Mouse (Mus musculus) ES-Bruce4 (cell line): Measurements from ENCODE around the gene Trmo. TPM values are rescaled to one million over a fixed set of nuclear protein-coding genes. Genes with fewer than 3 reads are reported as not detected.
A peak's percentile ranks its signal among the peaks of the same experiment; 100 is the strongest.

ENCODE experiments used
- H3K27ac ChIP-seq: 2 replicates; pipeline ENCODE4 v1.5.1; 2012; ENCODE audit warnings: low read length, inconsistent platforms; ENCODE audit not compliant: insufficient read depth
- H3K27me3 ChIP-seq: 2 replicates; pipeline ENCODE4 v1.6.1; 2012; ENCODE audit warnings: mild to moderate bottlenecking, low read length, inconsistent platforms; ENCODE audit not compliant: control insufficient read depth, poor library complexity, insufficient read depth, severe bottlenecking
- H3K36me3 ChIP-seq: 2 replicates; pipeline ENCODE4 v1.6.1; 2012; ENCODE audit warnings: inconsistent platforms, mild to moderate bottlenecking, low read length, moderate library complexity; ENCODE audit not compliant: control insufficient read depth, poor library complexity, insufficient read depth, severe bottlenecking
- H3K4me1 ChIP-seq: one replicate; pipeline ENCODE4 v1.8.1; 2011; ENCODE audit warnings: low read length; ENCODE audit not compliant: control insufficient read depth, insufficient read depth
- H3K4me3 ChIP-seq: 2 replicates; pipeline ENCODE4 v1.5.1; 2011; ENCODE audit warnings: low read depth, mild to moderate bottlenecking, low read length
- H3K9ac ChIP-seq: 2 replicates; pipeline ENCODE4 v1.6.1; 2012; ENCODE audit warnings: low read depth, mild to moderate bottlenecking, inconsistent platforms; ENCODE audit not compliant: poor library complexity, severe bottlenecking
- H3K9me3 ChIP-seq: replicated peaks from 2 replicates; pipeline ENCODE4 v1.6.1; 2012; ENCODE audit warnings: mild to moderate bottlenecking, low read length, inconsistent platforms; ENCODE audit not compliant: control insufficient read depth, poor library complexity, insufficient read depth, severe bottlenecking
- CTCF ChIP-seq: IDR thresholded peaks from one replicate; pipeline ENCODE4 v1.8.1; 2011; ENCODE audit warnings: low read depth, low read length
- EP300 ChIP-seq: IDR thresholded peaks from 2 replicates; pipeline ENCODE4 v1.6.1; 2011; ENCODE audit warnings: low read depth, low read length; ENCODE audit not compliant: insufficient read depth
- POLR2A ChIP-seq: IDR thresholded peaks from one replicate; pipeline ENCODE4 v1.8.1; 2011; ENCODE audit warnings: low read length; ENCODE audit not compliant: insufficient read depth
- polyA plus RNA-seq: library from polyadenylated mRNA; stranded (reverse); fragments of >200 nt; gene quantifications from 2 replicates; pipeline ENCODE4 v1.2.4, GENCODE M21; 2011; ENCODE audit warnings: low read depth; ENCODE audit not compliant: missing spikeins, insufficient read depth, insufficient read length

Gene Trmo
- polyA plus RNA-seq, 1 experiment = 10.1 TPM

GRCm38 (mm10) chr4:46364360-46364759 is 24.9 kb downstream of the Trmo start:
- no peaks in the 10 kb centered on the region for H3K36me3 ChIP-seq
- H3K4me3 ChIP-seq = no peak overlapping the region
- H3K27me3 ChIP-seq = no peaks in the 10 kb centered on the region
- no peaks in the 10 kb centered on the region for H3K4me1 ChIP-seq
- H3K27ac ChIP-seq = no peak overlapping the region
- H3K9ac ChIP-seq = no peak overlapping the region
- H3K9me3 ChIP-seq = no peaks in the 10 kb centered on the region
- TF ChIP-seq POLR2A (no peak), EP300 (no peak), CTCF (peak; percentile 43)

GRCm38 (mm10) chr4:46361258-46361657 is 28.0 kb downstream of the Trmo start:
- Histone ChIP-seq H3K9me3 (no peaks in the 10 kb centered on the region), H3K4me3 (no peak overlapping the region), H3K4me1 (no peaks in the 10 kb centered on the region), H3K36me3 (no peaks in the 10 kb centered on the region), H3K9ac (no peak overlapping the region), H3K27me3 (no peaks in the 10 kb centered on the region), H3K27ac (no peak overlapping the region)
- TF ChIP-seq EP300 = no peak
- TF ChIP-seq CTCF = no peak
- TF ChIP-seq POLR2A = no peak

GRCm38 (mm10) chr4:46359539-46360253 is 29.5 kb downstream of the Trmo start:
- no peak for TF ChIP-seq EP300
- TF ChIP-seq CTCF = no peak
- no peak for TF ChIP-seq POLR2A
- Histone ChIP-seq H3K4me1 (no peaks in the 10 kb centered on the region), H3K4me3 (no peak overlapping the region), H3K27ac (no peak overlapping the region), H3K36me3 (no peaks in the 10 kb centered on the region), H3K27me3 (no peaks in the 10 kb centered on the region), H3K9me3 (no peaks in the 10 kb centered on the region), H3K9ac (no peak overlapping the region)

- H3K36me3 ChIP-seq = no peaks in the 10 kb centered on the region
- no peaks in the 10 kb centered on the region for H3K27me3 ChIP-seq
- no peaks in the 10 kb centered on the region for H3K4me1 ChIP-seq
- H3K9me3 ChIP-seq = no peaks in the 10 kb centered on the region
- H3K9ac ChIP-seq = no peak overlapping the region
- H3K4me3 ChIP-seq = no peak overlapping the region
- H3K27ac ChIP-seq = no peak overlapping the region
- TF ChIP-seq POLR2A = no peak
- TF ChIP-seq EP300 = no peak
- TF ChIP-seq CTCF = peak; percentile 94
Observed at GRCm38 (mm10) chr4:46356351-46357133, 32.7 kb downstream of the Trmo start.

- Histone ChIP-seq H3K36me3 (no peaks in the 10 kb centered on the region), H3K4me1 (no peaks in the 10 kb centered on the region), H3K27me3 (no peaks in the 10 kb centered on the region; the same call in 1 of the 2 replicates), H3K9me3 (no peaks in the 10 kb centered on the region), H3K9ac (no peak overlapping the region), H3K4me3 (no peak overlapping the region), H3K27ac (no peak overlapping the region)
- TF ChIP-seq CTCF (no peak), POLR2A (no peak), EP300 (no peak)
Observed at GRCm38 (mm10) chr4:46353045-46353444, 36.2 kb downstream of the Trmo start.

GRCm38 (mm10) chr4:46349530-46349929 is 39.7 kb downstream of the Trmo start:
- Histone ChIP-seq H3K27me3 (peaks cover 7% of the 10 kb centered on the region), H3K4me3 (no peak overlapping the region), H3K27ac (no peak overlapping the region), H3K36me3 (no peaks in the 10 kb centered on the region), H3K9me3 (no peaks in the 10 kb centered on the region), H3K4me1 (no peaks in the 10 kb centered on the region), H3K9ac (no peak overlapping the region)
- TF ChIP-seq EP300 (no peak), CTCF (no peak), POLR2A (no peak)
